Mouse (Mus musculus): Measurements from ENCODE around the gene Rcor3.

Gene Rcor3

DNA sequence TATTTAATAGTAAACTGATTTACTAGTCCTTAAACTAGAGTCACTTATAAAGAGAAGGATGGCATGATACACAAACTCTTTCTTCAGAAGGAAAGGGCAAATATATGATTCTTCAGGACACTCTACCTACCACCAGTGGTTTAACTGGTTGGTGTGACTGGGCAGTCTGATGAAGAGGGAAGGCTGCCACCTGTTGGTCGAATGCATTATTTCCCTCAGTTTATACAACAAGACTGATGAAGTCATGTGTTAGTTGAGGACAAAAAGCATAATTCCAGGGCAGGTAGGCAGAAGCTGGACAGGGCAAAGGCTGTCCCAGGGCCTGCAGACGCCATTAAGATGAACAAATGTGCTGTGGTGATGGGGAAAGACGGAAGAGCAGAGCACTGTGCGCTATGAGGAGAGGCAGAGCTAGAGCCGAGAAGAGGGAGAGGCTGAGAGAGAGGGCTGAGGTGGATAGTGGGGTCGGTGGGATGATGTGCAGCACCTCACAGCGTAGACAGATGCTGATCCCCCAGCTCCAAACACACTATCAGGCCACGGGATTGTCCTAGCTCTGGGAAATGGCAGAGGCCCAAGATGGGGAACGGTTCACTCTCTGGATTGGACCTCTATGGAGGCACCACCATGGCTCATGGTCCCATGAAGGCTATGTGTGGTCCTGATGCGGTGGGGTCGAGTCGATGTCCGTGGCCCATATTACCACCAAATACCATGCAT lies 43.3 kb downstream of the Rcor3 start:
- peak; percentile 78 for DNase-seq (ENCODE audit: low spot score)

GRCm38 (mm10) chr1:192092879-192093660 lies 44.8 kb downstream of the Rcor3 start:
- DNase-seq (ENCODE audit: low spot score), result peak; percentile 90

DNA sequence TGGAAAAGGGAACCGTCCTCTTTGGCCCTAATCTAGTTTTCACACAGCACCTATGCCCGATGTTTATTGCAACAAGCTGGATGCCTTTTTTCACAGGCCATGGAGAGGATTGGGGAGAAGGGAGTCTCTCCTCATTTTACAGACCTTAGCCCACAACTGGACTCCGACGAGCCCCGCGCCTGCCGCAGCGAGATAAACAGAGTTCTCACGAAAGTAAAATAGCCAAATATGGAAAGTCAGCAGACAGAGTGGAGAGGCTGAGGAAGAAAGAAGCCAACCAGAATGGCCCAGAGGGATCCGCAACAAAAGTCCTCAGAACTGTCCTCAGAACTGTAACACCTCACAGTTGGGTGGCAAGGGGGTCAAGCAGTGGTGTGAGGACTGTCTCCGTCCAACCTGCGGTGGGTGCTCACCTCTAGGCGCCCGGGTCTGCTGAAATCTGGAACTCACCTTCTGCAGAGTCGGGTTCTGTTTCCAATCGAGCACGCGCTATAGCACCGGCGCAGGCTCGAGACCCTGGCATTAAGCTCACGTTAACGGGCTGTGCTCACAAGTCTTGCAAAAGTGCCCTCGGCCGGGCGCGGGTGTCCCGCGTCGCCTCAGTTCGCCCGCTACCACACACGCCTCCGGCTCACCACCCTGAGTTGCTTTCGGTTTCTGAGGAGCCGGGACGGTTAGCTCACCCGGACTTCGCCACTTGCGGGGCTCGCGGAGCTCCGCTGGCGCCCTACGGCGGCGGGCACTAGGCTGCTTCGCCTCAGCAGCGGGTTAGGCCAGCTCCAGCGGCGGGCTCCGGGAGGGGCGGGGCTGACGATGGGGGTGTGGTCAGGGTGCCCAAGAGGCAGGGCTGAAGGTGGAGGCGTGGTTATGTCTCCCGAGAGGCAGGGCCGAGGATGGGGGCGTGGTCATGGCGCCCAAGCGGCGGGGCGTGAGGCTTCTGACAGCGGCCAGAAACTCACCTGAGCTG lies 45.8 kb downstream of the Rcor3 start, which contains the start of gene Traf5:
Gene Traf5, minus strand, starts transcription at position 754 of the 967 bp plus-strand sequence.
- DNase-seq (ENCODE audit: low spot score), result peak; percentile 99

DNA sequence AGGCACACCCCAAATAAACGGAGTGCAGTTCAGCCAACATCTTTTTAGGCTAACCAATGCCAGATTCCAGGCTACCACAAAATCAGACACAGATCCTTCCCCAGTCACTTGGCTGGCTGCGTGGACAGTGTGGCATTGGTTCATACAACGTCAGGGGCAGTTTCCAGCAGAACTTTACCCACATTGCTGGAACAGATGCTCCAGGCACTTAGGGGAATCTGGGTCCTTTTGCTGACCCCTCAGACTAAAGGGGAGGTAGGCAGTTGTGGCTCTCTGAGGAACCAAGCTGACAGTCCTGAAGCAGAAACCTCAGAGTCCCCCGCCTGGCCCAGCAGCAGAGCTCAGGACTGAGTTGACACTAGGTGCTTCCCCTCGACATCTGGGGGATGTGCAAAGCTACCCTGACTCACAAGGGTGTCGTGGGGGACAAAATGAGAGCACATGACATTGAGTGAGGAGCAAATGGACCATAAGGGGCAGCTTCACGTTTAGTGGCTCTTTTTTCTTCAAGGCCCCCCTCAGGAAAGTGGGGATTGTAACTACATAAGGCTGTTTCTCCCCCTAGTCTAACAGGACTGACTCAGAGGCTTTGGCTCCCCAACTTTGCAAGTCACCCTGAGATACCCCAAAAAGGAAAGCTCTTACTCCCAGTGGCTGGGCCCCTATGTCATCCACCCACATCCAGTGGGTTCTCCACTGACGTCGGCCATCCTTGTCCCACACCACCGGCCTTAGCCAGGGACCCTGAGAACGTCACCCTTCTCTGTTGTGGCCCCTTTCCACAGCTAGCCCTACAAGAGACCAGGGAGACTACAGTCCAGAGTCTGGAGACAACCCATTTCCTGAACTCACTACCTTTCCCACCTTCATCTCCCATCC lies 46.9 kb downstream of the Rcor3 start:
- no peak for DNase-seq (ENCODE audit: low spot score)

DNA sequence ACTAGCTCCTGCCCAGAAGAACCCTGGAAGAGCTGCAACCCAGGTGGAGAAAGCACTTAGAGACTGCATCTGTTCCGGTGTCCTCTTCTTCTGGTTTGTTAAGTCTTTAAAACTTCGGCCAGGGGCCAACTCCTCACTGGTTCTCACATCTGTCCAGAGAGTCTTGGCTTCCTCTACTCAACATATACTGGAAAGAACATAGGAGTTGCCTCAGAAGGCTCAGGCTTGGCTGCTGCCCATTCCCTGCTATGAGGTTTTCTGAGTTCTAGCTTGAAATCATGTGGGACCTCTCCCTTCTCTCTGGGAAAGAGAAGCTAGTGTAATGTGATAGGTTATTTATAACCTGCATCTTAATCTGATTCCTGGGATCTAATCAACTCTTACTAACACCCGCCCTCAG lies 47.6 kb downstream of the Rcor3 start:
- DNase-seq (ENCODE audit: low spot score), result no peak

DNA sequence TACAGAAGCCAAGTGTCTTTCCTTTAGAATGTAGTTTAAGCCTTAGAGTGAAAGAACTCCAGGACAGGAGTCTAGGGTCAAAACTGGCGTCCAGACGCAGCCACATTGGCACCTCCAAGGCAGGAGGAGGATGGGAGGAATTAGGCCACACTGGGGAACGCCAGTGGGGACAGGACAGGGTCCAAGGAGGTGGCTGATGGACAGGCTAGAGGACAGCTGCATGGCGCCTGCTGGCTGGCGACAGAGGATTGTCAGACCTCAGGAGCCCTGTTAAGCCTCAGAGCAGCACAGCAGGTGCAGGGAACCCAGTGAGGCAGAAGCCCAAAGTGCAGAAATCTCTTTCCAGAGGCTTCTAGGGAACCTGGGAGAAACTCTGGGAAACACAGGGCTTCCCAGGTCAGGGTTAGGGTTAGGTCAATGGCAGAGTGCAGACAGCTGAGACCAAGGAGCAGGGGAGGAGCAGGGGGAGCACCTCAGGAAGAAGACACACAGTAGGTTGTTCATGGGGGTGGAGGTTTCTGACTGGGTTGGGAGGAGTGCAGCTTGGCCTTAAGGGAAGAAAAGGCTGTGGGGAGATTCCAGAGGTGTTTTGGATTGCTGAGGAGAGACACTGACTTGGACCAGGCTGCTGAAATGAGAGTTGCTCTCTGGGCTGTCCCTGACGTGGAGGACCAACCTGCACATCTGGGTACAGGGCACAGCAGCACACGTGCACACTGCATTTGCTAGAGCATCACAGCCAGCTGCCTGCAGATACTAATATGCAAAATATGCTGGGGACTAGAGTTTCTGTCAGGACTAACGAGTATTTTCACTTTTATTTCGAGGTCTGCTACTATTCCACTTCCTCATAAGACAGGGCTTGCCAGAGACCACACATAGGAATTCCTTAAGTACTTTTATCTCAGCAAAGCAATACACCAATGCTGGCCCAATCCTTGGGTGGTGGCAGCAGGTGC lies 48.4 kb downstream of the Rcor3 start:
- DNase-seq (ENCODE audit: low spot score), result no peak

DNA sequence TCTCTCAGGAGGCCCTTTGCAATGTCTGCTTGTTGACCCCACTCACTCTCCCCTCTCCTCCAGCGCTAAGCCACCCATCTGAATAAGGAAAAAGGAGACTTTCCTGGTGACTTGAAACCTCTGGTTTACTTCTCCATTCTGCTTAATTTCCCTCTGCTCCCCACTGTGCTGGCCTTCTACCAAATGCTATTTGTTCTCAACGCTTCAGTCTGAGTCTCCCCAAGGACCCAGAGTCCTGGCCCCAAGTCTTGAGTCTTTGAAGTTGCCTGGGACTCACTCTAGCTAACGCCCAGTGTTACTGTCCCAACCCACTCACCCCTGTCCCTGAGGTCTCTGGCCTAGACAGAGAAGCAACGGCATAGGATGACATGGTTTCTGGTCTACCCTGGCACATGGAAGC lies 49.9 kb downstream of the Rcor3 start:
- DNase-seq (ENCODE audit: low spot score), result no peak

DNA sequence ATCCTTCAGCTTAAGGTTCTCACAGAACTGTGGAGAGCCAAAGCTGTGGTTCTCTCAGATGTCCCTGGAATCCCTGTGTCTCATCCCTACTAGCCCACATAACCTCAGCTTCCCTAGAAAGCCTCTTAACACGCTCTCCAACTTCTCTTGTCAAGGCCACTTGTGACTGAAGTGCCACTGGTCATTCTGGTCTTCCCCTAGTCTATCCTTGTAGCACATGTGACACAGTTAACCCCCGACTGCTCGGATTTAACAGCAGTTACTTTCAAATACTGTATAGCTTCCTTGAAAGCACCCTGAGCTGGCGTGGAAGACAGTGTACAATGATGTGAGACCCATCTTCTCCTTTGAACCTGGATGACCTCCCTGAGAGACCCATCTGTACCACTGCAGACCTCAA lies 50.8 kb downstream of the Rcor3 start:
- peak; percentile 60 for DNase-seq (ENCODE audit: low spot score)

GRCm38 (mm10) chr1:192086279-192087037 lies 51.4 kb downstream of the Rcor3 start:
- DNase-seq (ENCODE audit: low spot score), result peak; percentile 50

- no peak for DNase-seq (ENCODE audit: low spot score)
These were observed 52.6 kb downstream of the Rcor3 start for GRCm38 (mm10) chr1:192085218-192085617.

DNA sequence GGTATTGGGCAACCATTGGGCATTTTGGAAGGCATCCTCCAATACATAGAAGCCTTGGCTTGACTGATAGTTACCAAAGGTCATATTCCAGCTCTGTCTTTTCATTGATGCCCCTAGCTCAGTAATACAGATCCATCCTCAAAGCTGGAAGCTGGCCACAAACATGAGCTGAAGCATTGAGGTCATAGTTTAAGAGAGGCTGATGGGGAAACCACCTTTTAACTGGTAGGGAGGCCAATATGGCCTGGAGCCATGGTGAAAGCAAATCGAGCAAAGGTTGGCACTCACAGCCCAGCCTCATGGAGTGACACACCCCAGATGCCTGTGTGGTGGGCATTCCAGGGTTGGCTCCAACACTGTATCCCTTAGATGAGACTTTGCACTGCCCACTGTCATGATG lies 55.2 kb downstream of the Rcor3 start:
- DNase-seq (ENCODE audit: low spot score), result no peak

- DNase-seq (ENCODE audit: low spot score), result no peak
These were observed 56.7 kb downstream of the Rcor3 start for GRCm38 (mm10) chr1:192081129-192081528.

- no peak for DNase-seq (ENCODE audit: low spot score)
These were observed 58.7 kb downstream of the Rcor3 start for GRCm38 (mm10) chr1:192079121-192079520.

GRCm38 (mm10) chr1:192078406-192078805 lies 59.5 kb downstream of the Rcor3 start:
- peak; percentile 87 for DNase-seq (ENCODE audit: low spot score)

GRCm38 (mm10) chr1:192076796-192077535 lies 60.9 kb downstream of the Rcor3 start:
- DNase-seq (ENCODE audit: low spot score), result peak; percentile 67

DNA sequence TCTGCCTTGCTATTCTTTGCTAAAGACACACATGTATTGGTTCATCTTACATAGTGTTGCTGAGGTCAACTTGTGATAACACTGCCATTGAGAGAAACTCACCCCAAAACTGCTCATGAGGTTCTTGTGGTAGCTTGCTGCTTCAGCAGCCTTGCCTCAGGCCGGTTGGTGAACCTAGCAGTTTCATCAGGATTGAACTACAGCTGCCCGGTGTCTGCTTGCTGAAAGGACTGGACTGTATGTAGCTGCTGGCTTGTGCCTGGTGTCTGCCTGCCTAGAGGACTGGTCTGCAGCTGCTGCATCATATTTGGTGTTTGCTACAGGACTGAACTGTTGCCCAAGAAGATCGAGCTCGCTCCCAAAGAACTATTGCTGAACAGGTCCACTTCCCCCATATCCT lies 61.8 kb downstream of the Rcor3 start:
- DNase-seq (ENCODE audit: low spot score), result no peak

DNA sequence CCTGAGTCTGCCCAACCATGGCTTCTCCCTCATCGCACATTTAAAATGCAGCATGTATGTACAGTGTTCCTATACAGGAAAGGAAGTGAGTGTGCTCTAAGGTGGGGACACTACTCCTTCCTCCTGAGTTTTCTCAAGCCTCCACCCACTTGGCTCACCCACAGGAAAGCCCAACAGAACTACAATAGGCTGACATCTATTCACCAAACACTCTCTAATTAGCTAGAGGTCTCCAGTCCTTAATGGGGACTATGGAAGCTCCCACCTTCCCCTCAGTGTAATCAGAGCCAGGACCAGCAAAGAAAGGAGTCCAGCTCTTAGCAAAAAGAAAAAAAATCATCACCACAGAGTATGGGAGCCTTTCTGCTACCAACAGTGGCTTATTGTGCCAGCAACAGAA lies 63.0 kb downstream of the Rcor3 start:
- DNase-seq (ENCODE audit: low spot score), result peak; percentile 34

GRCm38 (mm10) chr1:192072426-192072825 lies 65.4 kb downstream of the Rcor3 start:
- DNase-seq (ENCODE audit: low spot score), result no peak
